Mouse (Mus musculus): ENCODE results near the gene Tfcp2l1.
"Not testable (repeated sequence)": the region's sequence is repeated elsewhere in the genome, so short reads cannot be mapped to it uniquely, and the experiment has no call there.

The Tfcp2l1 gene

GRCm38 (mm10) chr1:118627781-118628464, at the start of gene Tfcp2l1:
Gene Tfcp2l1 (plus strand): TSS chr1:118627945.
- DNase-seq, result peak; percentile 19

GRCm38 (mm10) chr1:118580174-118580702, 47.5 kb upstream of the Tfcp2l1 start:
- DNase-seq, result no peak

GRCm38 (mm10) chr1:118581179-118581578, 46.6 kb upstream of the Tfcp2l1 start:
- DNase-seq, result no peak

- DNase-seq, result no peak
These were observed 38.0 kb upstream of the Tfcp2l1 start for GRCm38 (mm10) chr1:118589721-118590120.

- no peak for DNase-seq
These were observed 34.8 kb upstream of the Tfcp2l1 start for GRCm38 (mm10) chr1:118592933-118593332.

GRCm38 (mm10) chr1:118595395-118595794, 32.4 kb upstream of the Tfcp2l1 start:
- no peak for DNase-seq

GRCm38 (mm10) chr1:118597475-118598213, 30.1 kb upstream of the Tfcp2l1 start:
- no peak for DNase-seq

- DNase-seq, result no peak
These were observed 29.4 kb upstream of the Tfcp2l1 start for GRCm38 (mm10) chr1:118598339-118598738.

GRCm38 (mm10) chr1:118613631-118614183, 14.0 kb upstream of the Tfcp2l1 start:
- no peak for DNase-seq

GRCm38 (mm10) chr1:118621055-118621454, 6.7 kb upstream of the Tfcp2l1 start:
- DNase-seq, result not testable (repeated sequence)

- DNase-seq, result no peak
These were observed 4.9 kb upstream of the Tfcp2l1 start for GRCm38 (mm10) chr1:118622857-118623256.

- no peak for DNase-seq
These were observed 2.3 kb upstream of the Tfcp2l1 start for GRCm38 (mm10) chr1:118625461-118625860.

- DNase-seq, result no peak
These were observed 1.8 kb upstream of the Tfcp2l1 start for GRCm38 (mm10) chr1:118625921-118626320.

- DNase-seq, result no peak
These were observed 1.3 kb upstream of the Tfcp2l1 start for GRCm38 (mm10) chr1:118626452-118626851.

- DNase-seq, result no peak
These were observed 5.8 kb downstream of the Tfcp2l1 start for GRCm38 (mm10) chr1:118633415-118633980.

- no peak for DNase-seq
These were observed 14.7 kb downstream of the Tfcp2l1 start for GRCm38 (mm10) chr1:118642296-118642999.

- DNase-seq, result no peak
These were observed 15.6 kb downstream of the Tfcp2l1 start for GRCm38 (mm10) chr1:118643138-118643979.

GRCm38 (mm10) chr1:118645701-118646100, 18.0 kb downstream of the Tfcp2l1 start:
- no peak for DNase-seq

GRCm38 (mm10) chr1:118648015-118648414, 20.3 kb downstream of the Tfcp2l1 start:
- no peak for DNase-seq

GRCm38 (mm10) chr1:118649933-118650770, 22.4 kb downstream of the Tfcp2l1 start:
- no peak for DNase-seq

GRCm38 (mm10) chr1:118650771-118651080, 23.0 kb downstream of the Tfcp2l1 start:
- no peak for DNase-seq

All from thymus, postnatal 25 days (tissue).